Mouse (Mus musculus) stomach, postnatal 0 days (tissue): ENCODE measurements around the gene Myt1. TPM values are rescaled to one million over a fixed set of nuclear protein-coding genes. Genes with fewer than 3 reads are reported as not detected.

Experiments
- ATAC-seq: fragments of 200-750 bp; cut with Nextera tagmentation; 2 replicates; pipeline ENCODE4 v1.8.0; 2017; ENCODE audit not compliant: low FRiP score, low TSS enrichment
- DNase-seq: peaks from one replicate; pipeline ENCODE4 v3.0.0-alpha.2; 2016; ENCODE audit warnings: low spot score
- H3K27ac ChIP-seq: fragments of 300-500 bp; sonication (generic); replicated peaks from 2 replicates; pipeline ENCODE4 v1.5.1; 2014; ENCODE audit warnings: mild to moderate bottlenecking, control low read depth
- H3K27me3 ChIP-seq: fragments of 300-500 bp; sonication (generic); 2 replicates; pipeline ENCODE4 v1.6.1; 2014; ENCODE audit warnings: low read length; ENCODE audit not compliant: control insufficient read depth, insufficient read depth
- H3K36me3 ChIP-seq: fragments of 300-500 bp; sonication (generic); 2 replicates; pipeline ENCODE4 v1.6.1; 2014; ENCODE audit warnings: low read length, mixed read lengths; ENCODE audit not compliant: control insufficient read depth, insufficient read depth
- H3K4me1 ChIP-seq: fragments of 300-500 bp; sonication (generic); replicated peaks from 2 replicates; pipeline ENCODE4 v1.6.1; 2014; ENCODE audit warnings: antibody characterized with exemption; ENCODE audit not compliant: control insufficient read depth, insufficient read depth
- H3K4me2 ChIP-seq: fragments of 300-500 bp; sonication (generic); replicated peaks from 2 replicates; pipeline ENCODE4 v1.6.1; 2014; ENCODE audit warnings: low read depth, mild to moderate bottlenecking, control low read depth, moderate library complexity
- H3K4me3 ChIP-seq: fragments of 300-500 bp; sonication (generic); 2 replicates; pipeline ENCODE4 v1.5.1; 2014; ENCODE audit warnings: low read depth, low read length, control low read depth
- H3K9ac ChIP-seq: fragments of 300-500 bp; sonication (generic); 2 replicates; pipeline ENCODE4 v1.6.1; 2014; ENCODE audit warnings: mild to moderate bottlenecking, low read length, control low read depth, mixed read lengths
- H3K9me3 ChIP-seq: fragments of 300-500 bp; sonication (generic); 2 replicates; pipeline ENCODE4 v1.6.1; 2016; ENCODE audit warnings: low read length; ENCODE audit not compliant: control insufficient read depth
- CTCF ChIP-seq: IDR thresholded peaks from 2 replicates; pipeline ENCODE4 v1.5.1; 2016; ENCODE audit warnings: antibody characterized with exemption, low read depth, mild to moderate bottlenecking, moderate library complexity
- EP300 ChIP-seq: optimal IDR thresholded peaks from 2 replicates; pipeline ENCODE3; 2016; ENCODE audit warnings: antibody characterized with exemption
- WGBS: fragments of 180-500 bp; shearing (Covaris S2); extraction: QIAGEN DNeasy Blood & Tissue Kit; methylation state at CpG from one replicate; pipeline ENCODE4 v1.1.7; 2014; 5-methylcytosine and 5-hydroxymethylcytosine counted together
- polyA plus RNA-seq: library from polyadenylated mRNA; unstranded; fragments of >200 nt; fragmentation: Nextera tagmentation; extraction: Ambion mirVana; gene quantifications from 2 replicates; pipeline ENCODE4 v1.2.1, GENCODE M21; 2015

Myt1 gene
- polyA plus RNA-seq, 1 experiment from 2014 or later: 0.29 TPM

GRCm38 (mm10) chr2:181769397-181769796 lies 6.3 kb downstream of the Myt1 start:
- H3K9ac ChIP-seq: no peak overlapping the region
- no peak overlapping the region for H3K27ac ChIP-seq
- H3K27me3 ChIP-seq: no peaks in the 10 kb centered on the region
- H3K4me3 ChIP-seq: no peak overlapping the region
- WGBS: 80% methylated on average over 2 of the region's 2 CpGs
- no peak for TF ChIP-seq CTCF
- TF ChIP-seq EP300: no peak
- no peak overlapping the region for H3K4me2 ChIP-seq
- no peaks in the 10 kb centered on the region for H3K36me3 ChIP-seq
- DNase-seq: no peak
- H3K9me3 ChIP-seq: no peaks in the 10 kb centered on the region
- no peak for ATAC-seq
- H3K4me1 ChIP-seq: no peaks in the 10 kb centered on the region

- Histone ChIP-seq H3K9ac (no peak overlapping the region), H3K27ac (no peak overlapping the region), H3K4me2 (no peak overlapping the region), H3K9me3 (no peaks in the 10 kb centered on the region), H3K4me1 (no peaks in the 10 kb centered on the region), H3K4me3 (no peak overlapping the region), H3K27me3 (no peaks in the 10 kb centered on the region), H3K36me3 (no peaks in the 10 kb centered on the region)
- DNase-seq (no peak), ATAC-seq (no peak)
- TF ChIP-seq EP300 (no peak), CTCF (no peak)
- WGBS: 75% methylated on average over 2 of the region's 2 CpGs
Observed at GRCm38 (mm10) chr2:181773203-181773602, 10.1 kb downstream of the Myt1 start.

GRCm38 (mm10) chr2:181775786-181776185 lies 12.7 kb downstream of the Myt1 start:
- 74% methylated on average over 1 of the region's 1 CpGs for WGBS

DNA sequence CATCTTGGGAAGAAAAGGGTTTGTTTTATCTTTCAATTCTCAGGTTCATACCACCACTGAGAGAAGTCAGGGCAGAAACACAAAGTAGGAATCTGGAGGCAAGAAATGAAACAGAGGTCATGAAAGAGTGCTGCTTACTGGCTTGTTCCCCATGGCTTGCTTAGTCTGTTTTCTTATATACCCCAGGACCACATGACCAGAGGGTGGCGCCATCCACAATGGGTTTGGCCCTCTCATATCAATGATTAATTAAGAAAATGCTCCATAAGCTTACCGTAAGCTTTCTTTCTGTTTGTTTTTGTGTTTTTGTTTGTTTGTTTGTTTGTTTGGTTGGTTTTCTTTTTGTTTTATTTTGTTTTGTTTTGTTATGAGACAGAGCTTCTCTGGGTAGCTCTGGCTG lies 14.6 kb downstream of the Myt1 start:
- WGBS: 54% methylated on average over 2 of the region's 2 CpGs
- Histone ChIP-seq H3K27me3 (no peaks in the 10 kb centered on the region), H3K4me1 (no peaks in the 10 kb centered on the region), H3K36me3 (no peaks in the 10 kb centered on the region), H3K9ac (no peak overlapping the region), H3K4me2 (no peak overlapping the region), H3K9me3 (no peaks in the 10 kb centered on the region), H3K4me3 (no peak overlapping the region), H3K27ac (no peak overlapping the region)
- DNase-seq (no peak), ATAC-seq (no peak)
- peak; percentile 39 for TF ChIP-seq CTCF
- no peak for TF ChIP-seq EP300

More at GRCm38 (mm10) chr2:181775786-181776185, 12.7 kb downstream of the Myt1 start:
- DNase-seq (no peak), ATAC-seq (no peak)
- H3K27me3 ChIP-seq: no peaks in the 10 kb centered on the region
- H3K36me3 ChIP-seq: no peaks in the 10 kb centered on the region
- H3K9me3 ChIP-seq: no peaks in the 10 kb centered on the region
- no peak overlapping the region for H3K4me2 ChIP-seq
- TF ChIP-seq EP300: no peak
- TF ChIP-seq CTCF: no peak
- H3K4me3 ChIP-seq: no peak overlapping the region
- H3K27ac ChIP-seq: no peak overlapping the region
- H3K9ac ChIP-seq: no peak overlapping the region
- H3K4me1 ChIP-seq: no peaks in the 10 kb centered on the region

DNA sequence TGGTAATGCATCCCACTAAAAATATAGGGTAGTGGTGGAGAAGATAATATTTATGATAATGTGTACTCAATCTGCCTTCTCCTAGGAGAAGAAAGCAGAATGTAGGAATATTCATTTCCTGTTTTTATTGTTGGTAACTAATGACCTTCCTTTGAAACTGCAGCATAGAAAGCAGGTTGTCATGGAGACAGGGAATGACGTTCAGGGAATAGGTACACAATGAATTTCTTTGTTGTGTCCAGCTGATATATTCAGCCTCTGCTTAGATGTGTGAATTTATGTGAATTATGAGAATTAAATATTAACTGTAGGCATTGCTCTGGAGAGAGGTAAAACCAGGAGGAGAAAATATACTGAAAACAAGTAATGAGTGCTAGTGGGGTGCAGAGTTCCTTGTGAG lies 18.3 kb downstream of the Myt1 start:
- WGBS: 12% methylated on average over 1 of the region's 1 CpGs
- DNase-seq: no peak
- no peak overlapping the region for H3K9ac ChIP-seq
- no peaks in the 10 kb centered on the region for H3K36me3 ChIP-seq
- TF ChIP-seq CTCF: no peak
- no peak for TF ChIP-seq EP300
- H3K27me3 ChIP-seq: no peaks in the 10 kb centered on the region
- H3K4me2 ChIP-seq: no peak overlapping the region
- no peaks in the 10 kb centered on the region for H3K4me1 ChIP-seq
- H3K27ac ChIP-seq: no peak overlapping the region
- no peaks in the 10 kb centered on the region for H3K9me3 ChIP-seq
- no peak for ATAC-seq
- no peak overlapping the region for H3K4me3 ChIP-seq

DNA sequence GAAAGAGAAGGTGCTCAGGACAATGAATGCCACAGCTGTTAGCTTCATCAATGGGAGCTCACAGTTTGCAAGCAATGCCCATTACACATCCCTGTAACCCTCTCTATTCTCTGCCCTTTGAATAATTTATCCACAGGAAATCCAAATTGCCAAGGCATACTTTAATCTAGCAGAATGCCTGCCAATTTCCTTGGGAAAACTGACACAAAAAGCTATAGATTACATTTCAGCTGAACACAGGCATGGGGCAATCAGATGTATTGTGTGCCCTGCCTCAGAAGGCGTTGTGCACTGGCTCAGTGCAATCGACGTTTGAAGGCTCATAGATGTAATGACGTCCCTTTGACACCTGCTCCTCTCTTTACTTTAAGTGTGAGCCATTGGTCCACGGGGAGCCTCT lies 24.7 kb downstream of the Myt1 start:
- H3K27ac ChIP-seq: no peak overlapping the region
- no peaks in the 10 kb centered on the region for H3K4me1 ChIP-seq
- no peak overlapping the region for H3K4me2 ChIP-seq
- TF ChIP-seq EP300 (no peak), CTCF (no peak)
- no peak overlapping the region for H3K9ac ChIP-seq
- no peak for DNase-seq
- WGBS: 71% methylated on average over 5 of the region's 5 CpGs
- ATAC-seq: no peak
- H3K27me3 ChIP-seq: no peaks in the 10 kb centered on the region
- no peaks in the 10 kb centered on the region for H3K9me3 ChIP-seq
- H3K4me3 ChIP-seq: no peak overlapping the region
- H3K36me3 ChIP-seq: no peaks in the 10 kb centered on the region
